Mouse (Mus musculus): ENCODE data around the gene Slc38a5.
A peak's percentile ranks its signal among the peaks of the same experiment; 100 is the strongest.

- TF ChIP-seq CTCF (IDR thresholded peaks at IDR 0.05; ENCODE audit: control insufficient read depth, insufficient read depth, insufficient read length) (no peak), MAX (IDR thresholded peaks at IDR 0.05) (peak; percentile 50), CEBPB (IDR thresholded peaks at IDR 0.05; ENCODE audit: low read depth) (no peak), USF1 (IDR thresholded peaks at IDR 0.05; ENCODE audit: low read depth) (no peak), MYOD1 (IDR thresholded peaks at IDR 0.05; ENCODE audit: control insufficient read depth, insufficient read length, low read depth) (peak; percentile 26), MYOG (IDR thresholded peaks at IDR 0.05; ENCODE audit: control insufficient read depth, extremely low read depth, insufficient read length) (no peak)
Measured at GRCm38 (mm10) chrX:8238804-8239395, 32.0 kb upstream of the Slc38a5 start.

Measured in C2C12 (cell line).